Mouse (Mus musculus): ENCODE measurements around the gene Hist1h4j. TPM values are rescaled to one million over a fixed set of nuclear protein-coding genes. Genes with fewer than 3 reads are reported as not detected.
"Not testable (repeated sequence)": the region's sequence is repeated elsewhere in the genome, so short reads cannot be mapped to it uniquely, and the experiment has no call there.

Gene Hist1h4j
- polyA plus RNA-seq, 1 experiment from 2014 or later = 0.50 TPM

- Histone ChIP-seq H3K4me1 (ENCODE audit: control insufficient read depth in 2 of 2, insufficient read depth in 2 of 2, low read length in 2 of 2) (peaks cover 2 to 16% of the 10 kb centered on the region in 2 experiments), H3K27ac (replicated peaks in 1 of 2; ENCODE audit: control insufficient read depth in 1 of 2, insufficient read depth in 1 of 2, low read depth in 2 of 2, low read length in 2 of 2) (peak within 1 kb of the TSS; percentile 80 to 90), H3K4me3 (ENCODE audit: control insufficient read depth in 1 of 2, insufficient read depth in 1 of 2, low read depth in 1 of 2, low read length in 2 of 2) (peak within 1 kb of the TSS; percentile 41 to 49), H3K4me2 (ENCODE audit: low read length) (peak within 1 kb of the TSS; percentile 66), H3K9ac (ENCODE audit: low read length) (peak within 1 kb of the TSS; percentile 69)
- peak; percentile 97 for ATAC-seq (ENCODE audit: insufficient number of reproducible peaks, insufficient read depth, low FRiP score, low read depth)
- WGBS = under 1% methylated on average over 36 of the region's 37 CpGs
- H3K27me3 ChIP-seq (ENCODE audit: control insufficient read depth, insufficient read depth, low read length); H3K9me3 ChIP-seq (ENCODE audit: control insufficient read depth, low read length); H3K36me3 ChIP-seq (ENCODE audit: control insufficient read depth, insufficient read depth, low read length): not testable (repeated sequence)
Observed at GRCm38 (mm10) chr13:21721757-21722372, 13.0 kb upstream of the Hist1h4j start, which contains the start of gene Hist1h2bm. Gene Hist1h2bm (plus strand): TSS chr13:21722044.

- Histone ChIP-seq H3K4me2 (ENCODE audit: low read length) (peak overlapping the region; percentile 66), H3K4me3 (ENCODE audit: control insufficient read depth in 1 of 2, insufficient read depth in 1 of 2, low read depth in 1 of 2, low read length in 2 of 2) (peak overlapping the region; percentile 41 to 42), H3K27me3 (ENCODE audit: control insufficient read depth, insufficient read depth, low read length) (no peaks in the 10 kb centered on the region), H3K27ac (replicated peaks in 1 of 2; ENCODE audit: control insufficient read depth in 1 of 2, insufficient read depth in 1 of 2, low read depth in 2 of 2, low read length in 2 of 2) (peak overlapping the region; percentile 80 to 84), H3K9ac (ENCODE audit: low read length) (peak overlapping the region; percentile 64), H3K9me3 (ENCODE audit: control insufficient read depth, low read length) (no peaks in the 10 kb centered on the region), H3K36me3 (ENCODE audit: control insufficient read depth, insufficient read depth, low read length) (no peaks in the 10 kb centered on the region), H3K4me1 (ENCODE audit: control insufficient read depth in 2 of 2, insufficient read depth in 2 of 2, low read length in 2 of 2) (peaks cover 2 to 12% of the 10 kb centered on the region in 2 experiments)
- no peak for ATAC-seq (ENCODE audit: insufficient number of reproducible peaks, insufficient read depth, low FRiP score, low read depth)
- 5% methylated on average over 11 of the region's 11 CpGs for WGBS
Observed at GRCm38 (mm10) chr13:21722373-21722925, 12.4 kb upstream of the Hist1h4j start.

- Histone ChIP-seq H3K36me3 (ENCODE audit: control insufficient read depth, insufficient read depth, low read length) (no peaks in the 10 kb centered on the region), H3K4me3 (ENCODE audit: control insufficient read depth in 1 of 2, insufficient read depth in 1 of 2, low read depth in 1 of 2, low read length in 2 of 2) (no peak overlapping the region), H3K9me3 (ENCODE audit: control insufficient read depth, low read length) (no peaks in the 10 kb centered on the region), H3K27me3 (ENCODE audit: control insufficient read depth, insufficient read depth, low read length) (no peaks in the 10 kb centered on the region), H3K4me2 (ENCODE audit: low read length) (peak overlapping the region; percentile 66), H3K4me1 (ENCODE audit: control insufficient read depth in 2 of 2, insufficient read depth in 2 of 2, low read length in 2 of 2) (peaks cover 2 to 10% of the 10 kb centered on the region in 2 experiments), H3K27ac (replicated peaks in 1 of 2; ENCODE audit: control insufficient read depth in 1 of 2, insufficient read depth in 1 of 2, low read depth in 2 of 2, low read length in 2 of 2) (no peak overlapping the region), H3K9ac (ENCODE audit: low read length) (peak overlapping the region; percentile 64; the same call in 1 of the 2 replicates)
- ATAC-seq (ENCODE audit: insufficient number of reproducible peaks, insufficient read depth, low FRiP score, low read depth) = no peak
- 46% methylated on average over 5 of the region's 5 CpGs for WGBS
Observed at GRCm38 (mm10) chr13:21722993-21723836, 11.6 kb upstream of the Hist1h4j start.

- WGBS = 35% methylated on average over 9 of the region's 11 CpGs
- Histone ChIP-seq H3K27me3 (ENCODE audit: control insufficient read depth, insufficient read depth, low read length) (no peaks in the 10 kb centered on the region), H3K27ac (replicated peaks in 1 of 2; ENCODE audit: control insufficient read depth in 1 of 2, insufficient read depth in 1 of 2, low read depth in 2 of 2, low read length in 2 of 2) (no peak overlapping the region), H3K4me3 (ENCODE audit: control insufficient read depth in 1 of 2, insufficient read depth in 1 of 2, low read depth in 1 of 2, low read length in 2 of 2) (no peak overlapping the region), H3K9me3 (ENCODE audit: control insufficient read depth, low read length) (no peaks in the 10 kb centered on the region), H3K36me3 (ENCODE audit: control insufficient read depth, insufficient read depth, low read length) (no peaks in the 10 kb centered on the region), H3K9ac (ENCODE audit: low read length) (no peak overlapping the region), H3K4me1 (ENCODE audit: control insufficient read depth in 2 of 2, insufficient read depth in 2 of 2, low read length in 2 of 2) (no peaks in the 10 kb centered on the region), H3K4me2 (ENCODE audit: low read length) (no peak overlapping the region)
- ATAC-seq (ENCODE audit: insufficient number of reproducible peaks, insufficient read depth, low FRiP score, low read depth) = no peak
Observed at GRCm38 (mm10) chr13:21727948-21728572, 6.8 kb upstream of the Hist1h4j start.

GRCm38 (mm10) chr13:21729544-21729943 is 5.3 kb upstream of the Hist1h4j start:
- WGBS = 48% methylated on average over 1 of the region's 1 CpGs
- no peak overlapping the region for H3K9ac ChIP-seq (ENCODE audit: low read length)
- H3K27ac ChIP-seq (replicated peaks in 1 of 2; ENCODE audit: control insufficient read depth in 1 of 2, insufficient read depth in 1 of 2, low read depth in 2 of 2, low read length in 2 of 2) = no peak overlapping the region
- H3K9me3 ChIP-seq (ENCODE audit: control insufficient read depth, low read length) = no peaks in the 10 kb centered on the region
- no peak for ATAC-seq (ENCODE audit: insufficient number of reproducible peaks, insufficient read depth, low FRiP score, low read depth)
- no peaks in the 10 kb centered on the region for H3K36me3 ChIP-seq (ENCODE audit: control insufficient read depth, insufficient read depth, low read length)
- no peak overlapping the region for H3K4me2 ChIP-seq (ENCODE audit: low read length)
- no peak overlapping the region for H3K4me3 ChIP-seq (ENCODE audit: control insufficient read depth in 1 of 2, insufficient read depth in 1 of 2, low read depth in 1 of 2, low read length in 2 of 2)
- no peaks in the 10 kb centered on the region for H3K27me3 ChIP-seq (ENCODE audit: control insufficient read depth, insufficient read depth, low read length)
- peaks cover 0 to 2% of the 10 kb centered on the region in 2 experiments; a peak in 1 of 4 replicates for H3K4me1 ChIP-seq (ENCODE audit: control insufficient read depth in 2 of 2, insufficient read depth in 2 of 2, low read length in 2 of 2)

GRCm38 (mm10) chr13:21733466-21733865 is 1.4 kb upstream of the Hist1h4j start:
- WGBS = 76% methylated on average over 5 of the region's 5 CpGs
- no peaks in the 10 kb centered on the region for H3K9me3 ChIP-seq (ENCODE audit: control insufficient read depth, low read length)
- no peak overlapping the region; the same call in 1 of the 2 replicates for H3K9ac ChIP-seq (ENCODE audit: low read length)
- peak overlapping the region in 1 of 2 experiments; percentile 92; a peak in 2 of 4 replicates for H3K27ac ChIP-seq (replicated peaks in 1 of 2; ENCODE audit: control insufficient read depth in 1 of 2, insufficient read depth in 1 of 2, low read depth in 2 of 2, low read length in 2 of 2)
- H3K4me1 ChIP-seq (ENCODE audit: control insufficient read depth in 2 of 2, insufficient read depth in 2 of 2, low read length in 2 of 2) = peaks cover 0 to 6% of the 10 kb centered on the region in 2 experiments; a peak in 1 of 4 replicates
- H3K4me3 ChIP-seq (ENCODE audit: control insufficient read depth in 1 of 2, insufficient read depth in 1 of 2, low read depth in 1 of 2, low read length in 2 of 2) = no peak overlapping the region
- ATAC-seq (ENCODE audit: insufficient number of reproducible peaks, insufficient read depth, low FRiP score, low read depth) = no peak
- no peak overlapping the region for H3K4me2 ChIP-seq (ENCODE audit: low read length)
- H3K27me3 ChIP-seq (ENCODE audit: control insufficient read depth, insufficient read depth, low read length) = no peaks in the 10 kb centered on the region
- no peaks in the 10 kb centered on the region for H3K36me3 ChIP-seq (ENCODE audit: control insufficient read depth, insufficient read depth, low read length)
